Comparison of ENCODE assay signal across 7 mouse cellular contexts in the genomic region with DNA sequence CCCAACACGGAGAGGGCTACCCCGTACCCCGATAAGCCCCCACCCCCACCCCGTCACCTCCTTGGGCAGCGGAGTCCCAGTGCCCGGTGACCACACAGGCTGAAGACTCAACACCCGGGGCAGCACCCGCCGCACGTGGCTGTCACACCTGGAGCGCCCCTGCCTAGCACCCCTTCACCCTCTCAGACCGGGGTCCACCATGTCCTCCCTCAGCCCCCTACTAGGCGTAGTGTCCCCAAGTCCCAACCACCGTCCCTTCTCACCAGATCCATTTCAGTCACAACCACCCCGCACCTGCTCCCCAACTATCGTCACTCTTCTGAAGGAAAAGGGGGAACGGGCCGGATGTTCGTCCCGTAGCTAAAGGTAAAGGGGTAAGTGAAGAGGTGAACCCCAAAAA. TPM values are rescaled to one million over a fixed set of nuclear protein-coding genes. Genes with fewer than 3 reads are reported as not detected.
DNase-seq lines count a peak whose midpoint lies in the region; ATAC-seq and TF ChIP-seq lines count a peak whose summit lies in the region.

No protein-coding gene starts in this region.

- H3K36me3 ChIP-seq in forebrain, embryonic 14.5 days (ENCODE audit: control insufficient read depth, insufficient read depth, low read length), result no peaks in the 10 kb centered on the region
- H3K36me3 ChIP-seq in limb, embryonic 13.5 days, result no peaks in the 10 kb centered on the region
- H3K36me3 ChIP-seq in myocyte (ENCODE audit: control insufficient read depth, insufficient read depth), result no peaks in the 10 kb centered on the region

- no peak for TF ChIP-seq CTCF in left cerebral cortex, adult 2 months (IDR thresholded peaks at IDR 0.05)

- H3ac ChIP-seq in myocyte (ENCODE audit: control insufficient read depth, insufficient read length), result peak overlapping the region; percentile 29

- peak overlapping the region; percentile 72 for H3K4me3 ChIP-seq in left cerebral cortex, adult 2 months
- peak overlapping the region; percentile 81 for H3K4me3 ChIP-seq in brown adipose tissue, adult 24 weeks (ENCODE audit: insufficient read depth, low read depth, low read length)
- H3K4me3 ChIP-seq in forebrain, embryonic 14.5 days (ENCODE audit: low read depth, low read length), result peak overlapping the region; percentile 48
- H3K4me3 ChIP-seq in limb, embryonic 13.5 days, result peak overlapping the region; percentile 58
- H3K4me3 ChIP-seq in myocyte, result peak overlapping the region; percentile 54

- H3K4me2 ChIP-seq in forebrain, embryonic 14.5 days (ENCODE audit: low read length), result peak overlapping the region; percentile 69
- peak overlapping the region; percentile 86 for H3K4me2 ChIP-seq in limb, embryonic 13.5 days (replicated peaks)
- peak overlapping the region; percentile 24 for H3K4me2 ChIP-seq in myocyte (ENCODE audit: low read depth)

- peak overlapping the region; percentile 78 for H3K27ac ChIP-seq in left cerebral cortex, adult 2 months
- peak overlapping the region; percentile 83 for H3K27ac ChIP-seq in brown adipose tissue, adult 24 weeks (replicated peaks; ENCODE audit: low read depth, low read length)
- no peak overlapping the region for H3K27ac ChIP-seq in forebrain, embryonic 14.5 days (ENCODE audit: low read depth, low read length)
- H3K27ac ChIP-seq in limb, embryonic 13.5 days, result no peak overlapping the region

- no peaks in the 10 kb centered on the region for H3K27me3 ChIP-seq in forebrain, embryonic 14.5 days (replicated peaks; ENCODE audit: control insufficient read depth, insufficient read depth, low read length)
- H3K27me3 ChIP-seq in limb, embryonic 13.5 days, result peaks cover 15% of the 10 kb centered on the region; the same call in 1 of the 2 replicates
- no peaks in the 10 kb centered on the region for H3K27me3 ChIP-seq in myocyte (ENCODE audit: control insufficient read depth, insufficient read depth, insufficient read length)

- H3K9me3 ChIP-seq in forebrain, embryonic 14.5 days (replicated peaks; ENCODE audit: control insufficient read depth, low read length), result no peaks in the 10 kb centered on the region
- H3K9me3 ChIP-seq in limb, embryonic 13.5 days, result no peaks in the 10 kb centered on the region

- intact Hi-C loops in left cerebral cortex, adult 2 months (cut with DNase I), result no loop called here
- intact Hi-C loops in left cerebral cortex, postnatal 25 days (cut with DNase I), result no loop called here

- no peaks in the 10 kb centered on the region for H3K4me1 ChIP-seq in brown adipose tissue, adult 24 weeks (ENCODE audit: control insufficient read depth, insufficient read depth, insufficient read length, low read length)
- H3K4me1 ChIP-seq in forebrain, embryonic 14.5 days (ENCODE audit: control insufficient read depth, insufficient read depth, low read length), result no peaks in the 10 kb centered on the region
- H3K4me1 ChIP-seq in limb, embryonic 13.5 days, result no peaks in the 10 kb centered on the region

- 53% methylated on average over 12 of the region's 20 CpGs for WGBS in forebrain, embryonic 14.5 days
- 14% methylated on average over 19 of the region's 20 CpGs for WGBS in limb, embryonic 13.5 days

- H3K79me2 ChIP-seq in myocyte (ENCODE audit: control insufficient read depth, insufficient read depth), result peaks cover 19% of the 10 kb centered on the region

- DNase-seq in left cerebral cortex, adult 2 months (ENCODE audit: extremely low spot score in 1 of 2, low spot score in 2 of 2), result peak; percentile 9 to 11
- DNase-seq in left cerebral cortex, postnatal 25 days (ENCODE audit: low spot score in 2 of 2), result no peak
- no peak for DNase-seq in forebrain, embryonic 14.5 days (ENCODE audit: low spot score)
- DNase-seq in thymus, postnatal 36 days, result no peak

- TF ChIP-seq POLR2A in myocyte (IDR thresholded peaks at IDR 0.05; ENCODE audit: insufficient read length, low read depth), result no peak

- peak overlapping the region; percentile 64 for H3K9ac ChIP-seq in forebrain, embryonic 14.5 days (ENCODE audit: low read length)
- H3K9ac ChIP-seq in limb, embryonic 13.5 days, result peak overlapping the region; percentile 65

- peak; percentile 47 for ATAC-seq in forebrain, embryonic 14.5 days
- peak; percentile 16 for ATAC-seq in limb, embryonic 13.5 days (ENCODE audit: low FRiP score, low read depth)

TF ChIP-seq in myocyte, 11 proteins besides CTCF, POLR2A, EP300 and RAD21:
- TF ChIP-seq USF1 (IDR thresholded peaks at IDR 0.05; ENCODE audit: low read depth), result no peak
- no peak for TF ChIP-seq E2F4 (IDR thresholded peaks at IDR 0.05; ENCODE audit: insufficient read depth)
- no peak for TF ChIP-seq SRF (IDR thresholded peaks at IDR 0.05; ENCODE audit: control insufficient read depth, insufficient read length, low read depth)
- no peak for TF ChIP-seq POLR2AphosphoS2 (IDR thresholded peaks at IDR 0.05; ENCODE audit: insufficient read length, low read depth)
- no peak for TF ChIP-seq MYOD1 (IDR thresholded peaks at IDR 0.05; ENCODE audit: control insufficient read depth in 1 of 3, insufficient read length in 2 of 3, low read depth in 2 of 3)
- TF ChIP-seq MYOG (IDR thresholded peaks at IDR 0.05; ENCODE audit: control insufficient read depth in 1 of 3, insufficient read depth in 1 of 3, insufficient read length in 2 of 3, low read depth in 2 of 3), result no peak
- no peak for TF ChIP-seq TCF12 (IDR thresholded peaks at IDR 0.05; ENCODE audit: insufficient read depth, poor library complexity, severe bottlenecking)
- no peak for TF ChIP-seq CEBPB (IDR thresholded peaks at IDR 0.05; ENCODE audit: insufficient read depth, poor library complexity, severe bottlenecking)
- no peak for TF ChIP-seq MAX (IDR thresholded peaks at IDR 0.05; ENCODE audit: low read depth)
- TF ChIP-seq TCF3 (IDR thresholded peaks at IDR 0.05; ENCODE audit: insufficient read length, low read depth), result no peak
- no peak for TF ChIP-seq REST (IDR thresholded peaks at IDR 0.05; ENCODE audit: insufficient read depth, insufficient read length)
TF ChIP-seq in myocyte: peak in this region for 0.

RNA-seq across cellular contexts. Expression of gene Txlng, which starts 0.5 kb away (rescaled TPM):
- total RNA-seq in left cerebral cortex, adult 2 months (2021), result 10 to 100 TPM; 19.7 to 20.7 TPM
- 10 to 100 TPM; 18.2 to 21.0 TPM for total RNA-seq in left cerebral cortex, postnatal 25 days (2021)
- polyA plus RNA-seq in brown adipose tissue, adult 24 weeks (2012; ENCODE audit: insufficient read depth, insufficient read length, missing spikeins), result 24.7 and 25.5 TPM in 2 replicates
- 13.6 and 14.8 TPM in 2 replicates for polyA plus RNA-seq in forebrain, embryonic 14.5 days (2014; fragmentation: Nextera tagmentation; extraction: Ambion mirVana)
- 16.1 and 16.6 TPM in 2 replicates for polyA plus RNA-seq in limb, embryonic 13.5 days (2015; fragmentation: Nextera tagmentation; extraction: Ambion mirVana)
- polyA plus RNA-seq in myocyte (2012; fragmentation: generic; extraction: Trizol), result 1.8 TPM

RNA-seq across cellular contexts. Expression of gene Syap1, which starts 59.5 kb away (rescaled TPM):
- 10 to 100 TPM; 25.2 to 28.4 TPM for total RNA-seq in left cerebral cortex, adult 2 months (2021)
- 10 to 100 TPM; 28.1 to 28.7 TPM for total RNA-seq in left cerebral cortex, postnatal 25 days (2021)
- 135 and 150 TPM in 2 replicates for polyA plus RNA-seq in brown adipose tissue, adult 24 weeks (2012; ENCODE audit: insufficient read depth, insufficient read length, missing spikeins)
- 30.0 and 31.3 TPM in 2 replicates for polyA plus RNA-seq in forebrain, embryonic 14.5 days (2014; fragmentation: Nextera tagmentation; extraction: Ambion mirVana)
- 43.5 and 44.7 TPM in 2 replicates for polyA plus RNA-seq in limb, embryonic 13.5 days (2015; fragmentation: Nextera tagmentation; extraction: Ambion mirVana)
- 25.6 TPM for polyA plus RNA-seq in myocyte (2012; fragmentation: generic; extraction: Trizol)

Comparison
In these comparisons a context has a peak if more than half of its experiments do, and no peak if none do; other contexts are left out.
1. DNase-seq: peak in left cerebral cortex, adult 2 months (2 of 2); none in left cerebral cortex, postnatal 25 days (0 of 2), forebrain, embryonic 14.5 days (single experiment) and thymus, postnatal 36 days (0 of 2).
2. H3K27ac ChIP-seq: peak in left cerebral cortex, adult 2 months (single experiment) and brown adipose tissue, adult 24 weeks (single experiment); none in forebrain, embryonic 14.5 days (single experiment) and limb, embryonic 13.5 days (single experiment).
3. H3K4me2 ChIP-seq: peak in every context shown above with its lines; median percentile 86 in limb, embryonic 13.5 days; 69 in forebrain, embryonic 14.5 days; 24 in myocyte.
4. Peak in every context shown above with its lines, with median percentiles within 50 percentile points of each other: H3K4me3 ChIP-seq.